Mouse (Mus musculus) E14TG2a.4 (cell line): ENCODE measurements around the gene Actr2.

ENCODE experiments used
- H3K27me3 ChIP-seq: 2 replicates; pipeline ENCODE4 v1.6.1; 2014; ENCODE audit warnings: low read length, control low read depth; ENCODE audit not compliant: insufficient read depth
- H3K36me3 ChIP-seq: 2 replicates; pipeline ENCODE4 v1.6.1; 2014; ENCODE audit warnings: low read length, control low read depth; ENCODE audit not compliant: insufficient read depth
- H3K4me1 ChIP-seq: replicated peaks from 2 replicates; pipeline ENCODE4 v1.6.1; 2014; ENCODE audit warnings: low read depth, low read length, control low read depth
- H3K4me3 ChIP-seq: replicated peaks from 2 replicates; pipeline ENCODE4 v1.5.1; 2014; ENCODE audit warnings: mild to moderate bottlenecking, low read length
- H3K9me3 ChIP-seq: 2 replicates; pipeline ENCODE4 v1.6.1; 2014; ENCODE audit warnings: low read length, control low read depth
- CTCF ChIP-seq: conservative IDR thresholded peaks from 2 replicates; pipeline ENCODE4 v1.5.1; 2014; ENCODE audit warnings: low read length
- NANOG ChIP-seq: IDR thresholded peaks from 2 replicates; pipeline ENCODE4 v1.6.1; 2014; ENCODE audit warnings: borderline replicate concordance, low read length, mixed read lengths
- POU5F1 ChIP-seq: IDR thresholded peaks from 2 replicates; pipeline ENCODE4 v1.6.1; 2014; ENCODE audit warnings: low read length, borderline replicate concordance

Actr2 gene

GRCm38 (mm10) chr11:20132955-20133562 is 20.3 kb upstream of the Actr2 start:
- no peaks in the 10 kb centered on the region for H3K27me3 ChIP-seq
- H3K4me1 ChIP-seq = peaks cover 64% of the 10 kb centered on the region
- TF ChIP-seq CTCF = peak; percentile 54
- TF ChIP-seq NANOG = no peak
- H3K36me3 ChIP-seq = peaks cover 18% of the 10 kb centered on the region
- H3K4me3 ChIP-seq = 0 out of 2 replicates have a peak overlapping the region, but pooled peaks have one; percentile 7
- H3K9me3 ChIP-seq = peaks cover 27% of the 10 kb centered on the region

DNA sequence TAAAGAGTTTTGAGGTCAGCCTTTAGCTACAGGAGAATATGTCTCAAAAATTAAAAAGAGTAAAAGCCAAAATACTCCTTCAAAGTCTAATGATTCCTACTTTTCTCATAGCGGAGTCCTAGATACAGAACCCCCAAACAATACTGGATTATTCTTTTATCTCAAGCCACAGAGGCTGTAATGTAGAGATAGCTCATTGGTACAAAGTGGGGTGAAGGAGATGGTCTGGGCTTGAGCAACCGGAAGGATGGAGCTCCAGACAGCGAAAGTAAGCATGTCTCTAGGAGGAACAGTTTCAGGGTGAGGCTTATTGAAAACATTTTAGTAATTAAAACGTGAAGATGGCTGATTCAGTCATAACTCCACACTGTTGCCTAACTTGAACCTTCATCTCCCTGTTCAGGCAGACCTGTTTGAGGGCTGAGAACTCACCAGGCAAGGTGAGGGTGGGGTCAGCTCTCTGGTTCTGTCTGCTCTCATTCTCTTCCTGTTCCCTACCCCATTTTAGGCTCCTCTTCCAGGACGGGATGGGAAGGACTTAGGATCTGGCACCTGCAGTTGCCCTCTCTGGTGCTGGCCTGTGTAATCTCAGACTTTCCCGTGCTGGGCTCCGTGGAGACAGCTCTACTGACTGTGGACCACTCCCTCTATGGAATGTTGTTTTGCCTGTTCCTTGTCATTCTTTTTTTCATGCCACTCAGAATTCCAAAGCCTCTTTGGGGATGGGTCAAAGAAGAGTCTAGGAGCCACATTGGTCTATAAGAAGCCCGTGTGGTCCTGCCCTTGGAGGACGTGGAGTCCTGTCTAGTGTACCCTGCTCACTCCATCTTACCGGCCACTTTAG is 14.2 kb upstream of the Actr2 start:
- H3K9me3 ChIP-seq = peaks cover 47% of the 10 kb centered on the region
- no peaks in the 10 kb centered on the region for H3K27me3 ChIP-seq
- TF ChIP-seq CTCF (no peak), NANOG (no peak), POU5F1 (no peak)
- H3K4me3 ChIP-seq = no peak overlapping the region
- H3K36me3 ChIP-seq = peaks cover 7% of the 10 kb centered on the region
- H3K4me1 ChIP-seq = peaks cover 39% of the 10 kb centered on the region

GRCm38 (mm10) chr11:20125423-20125822 is 12.7 kb upstream of the Actr2 start:
- TF ChIP-seq POU5F1 (no peak), NANOG (no peak), CTCF (no peak)
- Histone ChIP-seq H3K27me3 (no peaks in the 10 kb centered on the region), H3K9me3 (peaks cover 43% of the 10 kb centered on the region), H3K4me3 (no peak overlapping the region), H3K4me1 (peaks cover 33% of the 10 kb centered on the region), H3K36me3 (peaks cover 7% of the 10 kb centered on the region)

- H3K27me3 ChIP-seq = no peaks in the 10 kb centered on the region
- no peak overlapping the region for H3K4me3 ChIP-seq
- H3K4me1 ChIP-seq = peaks cover 48% of the 10 kb centered on the region
- TF ChIP-seq NANOG = no peak
- TF ChIP-seq CTCF = no peak
- no peak for TF ChIP-seq POU5F1
- H3K9me3 ChIP-seq = no peaks in the 10 kb centered on the region
- H3K36me3 ChIP-seq = no peaks in the 10 kb centered on the region
Observed at GRCm38 (mm10) chr11:20116701-20117100, 4.0 kb upstream of the Actr2 start.

DNA sequence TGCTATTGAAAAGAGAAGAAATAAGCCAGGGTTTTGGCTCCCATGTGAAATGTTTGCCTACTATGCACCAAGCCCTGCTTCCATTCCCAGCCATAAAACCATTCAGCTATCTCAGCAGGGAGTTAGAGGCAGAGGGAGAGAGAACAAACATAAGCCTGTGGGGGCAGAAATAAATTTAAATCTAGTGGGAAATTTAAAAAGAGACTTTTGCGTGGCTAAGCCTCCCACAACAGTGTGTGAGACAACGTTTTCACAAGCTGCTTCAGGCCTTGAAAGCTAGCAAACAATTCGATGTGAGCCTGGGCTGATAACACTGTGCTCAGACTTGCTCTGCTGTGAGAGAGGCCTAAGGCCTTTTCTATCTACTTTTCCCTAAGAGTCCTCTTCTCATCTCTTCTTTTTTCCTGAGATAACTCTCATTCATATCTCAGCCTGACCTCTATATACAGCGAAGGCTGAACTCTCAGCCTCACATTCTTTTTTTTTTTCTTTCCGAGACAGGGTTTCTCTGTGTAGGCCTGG is 3.4 kb upstream of the Actr2 start:
- no peaks in the 10 kb centered on the region for H3K27me3 ChIP-seq
- no peaks in the 10 kb centered on the region for H3K36me3 ChIP-seq
- peaks cover 54% of the 10 kb centered on the region for H3K4me1 ChIP-seq
- H3K9me3 ChIP-seq = no peaks in the 10 kb centered on the region
- TF ChIP-seq POU5F1 (no peak), CTCF (no peak), NANOG (no peak)
- H3K4me3 ChIP-seq = no peak overlapping the region

DNA sequence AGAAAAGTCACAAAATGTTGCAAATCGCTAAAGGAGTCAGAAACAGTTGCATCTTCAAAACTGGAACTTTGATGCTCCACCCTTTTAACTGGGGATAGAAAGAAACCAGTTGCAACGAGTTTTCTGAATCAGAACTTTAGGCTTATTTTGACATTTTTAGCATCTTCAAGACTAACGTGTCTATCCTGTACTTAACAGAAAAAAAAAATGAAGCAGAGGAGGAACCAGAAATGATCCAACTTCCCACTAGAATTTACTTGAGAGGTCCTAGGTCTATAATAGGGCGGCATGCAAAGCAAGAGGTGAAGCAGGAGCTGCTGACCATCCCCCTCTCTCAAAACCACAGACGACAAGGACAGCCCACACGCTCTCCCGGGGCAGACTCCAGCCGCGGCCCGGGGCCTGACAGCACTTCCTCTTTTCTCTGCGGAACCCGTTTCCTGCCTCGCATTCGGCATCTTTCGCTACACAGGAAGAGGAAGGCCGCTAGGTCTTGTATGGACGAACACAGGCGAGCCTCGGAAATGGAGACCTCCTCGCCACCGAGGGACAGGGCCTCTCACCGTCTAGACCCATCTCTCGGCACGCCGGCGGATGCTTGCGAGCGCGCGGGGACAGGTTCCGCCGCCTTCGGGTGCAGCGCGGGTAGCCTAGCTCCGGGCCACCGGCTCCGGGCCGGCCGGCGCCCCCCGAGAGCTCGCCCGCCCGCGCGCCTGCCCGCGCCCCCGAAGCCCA is 540 bp downstream of the Actr2 start:
- no peaks in the 10 kb centered on the region for H3K9me3 ChIP-seq
- peaks cover 70% of the 10 kb centered on the region for H3K4me1 ChIP-seq
- TF ChIP-seq NANOG (no peak), POU5F1 (no peak), CTCF (no peak)
- H3K27me3 ChIP-seq = no peaks in the 10 kb centered on the region
- peaks cover 24% of the 10 kb centered on the region for H3K36me3 ChIP-seq
- peak overlapping the region; percentile 93 for H3K4me3 ChIP-seq

- H3K27me3 ChIP-seq = no peaks in the 10 kb centered on the region
- peaks cover 52% of the 10 kb centered on the region for H3K4me1 ChIP-seq
- peaks cover 36% of the 10 kb centered on the region for H3K36me3 ChIP-seq
- H3K4me3 ChIP-seq = no peak overlapping the region
- TF ChIP-seq NANOG (no peak), POU5F1 (no peak)
- no peaks in the 10 kb centered on the region for H3K9me3 ChIP-seq
Observed at GRCm38 (mm10) chr11:20108151-20108550, 4.6 kb downstream of the Actr2 start.

- TF ChIP-seq POU5F1 = no peak
- TF ChIP-seq NANOG = no peak
- no peak for TF ChIP-seq CTCF
- no peaks in the 10 kb centered on the region for H3K9me3 ChIP-seq
- no peak overlapping the region for H3K4me3 ChIP-seq
- H3K4me1 ChIP-seq = peaks cover 52% of the 10 kb centered on the region
- H3K36me3 ChIP-seq = peaks cover 40% of the 10 kb centered on the region
- no peaks in the 10 kb centered on the region for H3K27me3 ChIP-seq
Observed at GRCm38 (mm10) chr11:20107683-20108082, 5.0 kb downstream of the Actr2 start.
